Mouse (Mus musculus): Measurements from ENCODE around the gene Hist1h2af.
"Not testable (repeated sequence)": the region's sequence is repeated elsewhere in the genome, so short reads cannot be mapped to it uniquely, and the experiment has no call there.

Gene Hist1h2af

GRCm38 (mm10) chr13:23560699-23561098, 27.0 kb downstream of the Hist1h2af start:
- DNase-seq, result not testable (repeated sequence)

GRCm38 (mm10) chr13:23561531-23561882, 27.8 kb downstream of the Hist1h2af start:
- not testable (repeated sequence) for DNase-seq

DNA sequence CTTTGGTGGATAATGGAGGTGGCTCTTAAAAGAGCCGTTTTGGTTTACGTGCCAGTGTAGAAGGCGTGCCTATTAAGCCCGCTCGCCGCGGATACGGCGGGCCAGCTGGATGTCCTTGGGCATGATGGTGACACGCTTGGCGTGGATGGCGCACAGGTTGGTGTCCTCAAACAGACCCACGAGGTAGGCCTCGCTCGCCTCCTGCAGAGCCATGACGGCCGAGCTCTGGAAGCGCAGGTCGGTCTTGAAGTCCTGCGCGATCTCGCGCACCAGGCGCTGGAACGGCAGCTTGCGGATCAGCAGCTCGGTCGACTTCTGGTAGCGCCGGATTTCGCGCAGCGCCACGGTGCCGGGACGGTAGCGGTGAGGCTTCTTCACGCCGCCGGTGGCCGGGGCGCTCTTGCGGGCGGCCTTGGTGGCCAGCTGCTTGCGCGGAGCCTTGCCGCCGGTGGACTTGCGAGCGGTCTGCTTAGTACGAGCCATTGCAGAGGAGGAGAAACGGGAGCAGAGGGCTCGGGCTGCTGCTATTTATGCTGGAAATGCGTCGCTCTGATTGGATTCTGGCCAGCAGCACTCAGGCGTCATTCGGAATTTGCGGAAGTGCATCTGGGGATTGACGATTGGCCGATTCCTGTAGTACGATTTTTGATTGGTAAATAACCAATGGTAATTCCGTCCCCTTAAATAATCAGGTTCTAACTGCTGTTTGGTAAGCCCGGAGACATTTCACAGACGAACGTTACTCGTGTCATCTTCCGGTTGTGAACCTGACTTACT, 28.4 kb downstream of the Hist1h2af start, which contains the start of gene Hist1h3e:
Hist1h3e (minus strand) TSS at position 487 of the 777 bp plus-strand sequence.
- peak; percentile 91 for DNase-seq

- no peak for DNase-seq
These were observed 29.2 kb downstream of the Hist1h2af start for GRCm38 (mm10) chr13:23562699-23563462.

- DNase-seq, result no peak
These were observed 30.8 kb downstream of the Hist1h2af start for GRCm38 (mm10) chr13:23564482-23564881.

GRCm38 (mm10) chr13:23570261-23571021, 36.7 kb downstream of the Hist1h2af start:
- not testable (repeated sequence) for DNase-seq

DNA sequence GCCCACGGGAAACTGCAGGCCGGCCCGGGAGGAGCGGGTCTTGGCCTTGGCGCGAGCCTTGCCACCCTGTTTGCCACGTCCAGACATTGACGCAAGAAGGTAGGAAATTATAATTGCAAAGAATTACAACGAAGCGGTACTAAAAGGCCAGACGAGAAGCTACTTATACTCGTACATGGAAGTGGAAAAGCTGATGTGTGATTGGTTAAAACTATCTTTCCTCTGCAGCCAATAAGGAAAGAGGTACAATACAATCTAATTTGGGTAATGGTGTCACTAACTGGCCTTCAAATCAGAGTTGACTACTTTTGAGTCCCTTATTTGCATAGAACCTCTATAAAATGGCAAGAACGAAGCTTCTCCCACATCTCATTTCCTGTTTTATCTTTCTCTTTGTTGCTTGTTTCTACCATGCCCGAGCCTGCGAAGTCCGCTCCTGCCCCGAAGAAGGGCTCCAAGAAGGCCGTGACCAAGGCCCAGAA, 37.4 kb downstream of the Hist1h2af start, which contains the start of the genes Hist1h2ae and Hist1h2bg:
Hist1h2ae (minus strand) TSS at position 199 of the 482 bp plus-strand sequence.
Hist1h2bg (plus strand) TSS at position 375 of the 482 bp plus-strand sequence.
- DNase-seq, result peak; percentile 38

DNA sequence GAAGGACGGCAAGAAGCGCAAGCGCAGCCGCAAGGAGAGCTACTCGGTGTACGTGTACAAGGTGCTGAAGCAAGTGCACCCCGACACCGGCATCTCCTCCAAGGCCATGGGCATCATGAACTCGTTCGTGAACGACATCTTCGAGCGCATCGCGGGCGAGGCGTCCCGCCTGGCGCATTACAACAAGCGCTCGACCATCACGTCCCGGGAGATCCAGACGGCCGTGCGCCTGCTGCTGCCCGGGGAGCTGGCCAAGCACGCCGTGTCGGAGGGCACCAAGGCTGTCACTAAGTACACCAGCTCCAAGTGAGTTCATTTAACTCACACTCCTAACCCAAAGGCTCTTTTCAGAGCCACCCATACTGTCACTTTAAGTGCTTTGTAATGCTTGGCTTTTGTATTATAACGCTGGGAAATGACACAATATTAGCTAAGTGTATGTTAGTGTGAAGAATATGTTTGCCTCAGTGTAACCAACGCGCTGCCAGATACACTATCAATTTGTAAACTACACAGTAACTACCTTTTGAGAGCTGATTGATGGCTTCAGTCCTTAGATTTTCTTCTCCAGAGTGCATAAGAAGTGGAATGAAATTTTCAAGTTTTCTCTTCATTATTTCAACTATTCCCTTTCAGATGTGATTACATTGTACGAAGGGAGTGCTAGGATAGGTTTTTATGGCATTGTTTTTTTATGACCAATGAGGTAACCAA, 38.0 kb downstream of the Hist1h2af start:
- DNase-seq, result not testable (repeated sequence)

- no peak for DNase-seq
These were observed 38.7 kb downstream of the Hist1h2af start for GRCm38 (mm10) chr13:23572218-23573033.

DNA sequence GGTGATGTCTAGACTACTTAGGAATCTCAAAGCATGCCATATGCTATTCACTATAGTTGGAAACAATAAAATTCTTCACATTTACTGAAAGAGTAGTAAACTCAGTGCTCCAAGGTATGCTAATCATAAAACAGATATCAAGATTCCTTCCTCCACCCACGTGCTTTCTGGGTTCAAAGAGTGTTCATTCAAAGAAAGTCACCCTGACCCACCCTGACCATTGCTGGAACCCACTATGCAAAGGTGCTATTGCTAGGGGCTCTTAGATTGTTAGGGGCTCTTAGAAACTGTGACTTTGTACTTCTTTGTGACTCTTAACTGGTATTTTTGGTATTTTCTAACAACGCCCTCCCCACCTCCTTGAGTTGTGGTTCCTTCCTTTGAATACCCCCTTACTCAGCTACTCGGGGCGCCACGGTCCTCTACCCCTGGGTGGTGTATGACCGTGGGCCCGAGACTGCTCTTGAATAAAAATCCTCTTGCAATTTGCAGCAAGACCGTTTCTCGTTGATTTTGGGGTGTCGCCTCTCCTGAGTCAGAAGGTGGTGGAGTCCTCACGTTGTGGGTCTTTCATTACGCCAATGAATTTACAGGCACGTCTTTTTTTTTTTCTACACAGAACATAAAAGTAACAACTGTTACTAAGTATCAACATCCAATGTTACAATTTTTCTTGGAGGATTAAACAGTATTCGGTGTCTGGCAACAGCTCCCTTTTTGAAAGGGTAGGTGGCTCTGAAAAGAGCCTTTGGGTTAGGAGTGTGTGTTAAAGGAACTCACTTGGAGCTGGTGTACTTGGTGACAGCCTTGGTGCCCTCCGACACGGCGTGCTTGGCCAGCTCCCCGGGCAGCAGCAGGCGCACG, 39.6 kb downstream of the Hist1h2af start:
- DNase-seq, result not testable (repeated sequence)

- DNase-seq, result peak; percentile 79
These were observed 40.3 kb downstream of the Hist1h2af start, which contains the start of the genes Hist1h2bf and Hist1h2ad for GRCm38 (mm10) chr13:23573898-23574524. Gene Hist1h2bf, minus strand, starts transcription at chr13:23574196. Gene Hist1h2ad, plus strand, starts transcription at chr13:23574381.

GRCm38 (mm10) chr13:23574546-23575170, 41.0 kb downstream of the Hist1h2af start:
- DNase-seq, result not testable (repeated sequence)

DNA sequence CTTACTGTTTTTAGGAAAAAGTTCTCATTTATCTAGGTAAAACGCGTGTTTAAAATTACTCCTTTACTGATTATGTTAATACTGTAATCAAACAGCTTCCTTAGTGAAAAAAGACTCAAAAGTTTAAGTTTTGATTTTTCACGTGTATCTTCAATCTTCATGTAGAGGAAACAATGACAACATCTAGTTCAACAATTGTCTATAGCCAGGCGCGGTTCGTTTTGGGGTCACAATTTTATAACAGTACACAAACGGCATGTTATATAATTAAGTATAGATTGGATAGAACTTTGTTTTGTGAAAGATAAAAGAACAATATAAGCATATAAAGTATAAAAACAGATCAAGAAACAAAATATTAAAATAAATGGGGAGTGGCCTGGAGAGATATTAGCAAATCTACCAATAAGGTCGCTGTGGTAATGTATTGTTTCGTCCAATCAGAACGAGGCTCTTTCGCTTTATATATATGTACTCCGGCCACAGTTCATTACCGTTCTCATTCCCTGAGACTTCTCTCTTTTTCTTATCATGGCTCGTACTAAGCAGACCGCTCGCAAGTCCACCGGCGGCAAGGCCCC, 41.7 kb downstream of the Hist1h2af start, which contains the start of gene Hist1h3d:
Hist1h3d (plus strand) TSS at position 493 of the 581 bp plus-strand sequence.
- no peak for DNase-seq

DNA sequence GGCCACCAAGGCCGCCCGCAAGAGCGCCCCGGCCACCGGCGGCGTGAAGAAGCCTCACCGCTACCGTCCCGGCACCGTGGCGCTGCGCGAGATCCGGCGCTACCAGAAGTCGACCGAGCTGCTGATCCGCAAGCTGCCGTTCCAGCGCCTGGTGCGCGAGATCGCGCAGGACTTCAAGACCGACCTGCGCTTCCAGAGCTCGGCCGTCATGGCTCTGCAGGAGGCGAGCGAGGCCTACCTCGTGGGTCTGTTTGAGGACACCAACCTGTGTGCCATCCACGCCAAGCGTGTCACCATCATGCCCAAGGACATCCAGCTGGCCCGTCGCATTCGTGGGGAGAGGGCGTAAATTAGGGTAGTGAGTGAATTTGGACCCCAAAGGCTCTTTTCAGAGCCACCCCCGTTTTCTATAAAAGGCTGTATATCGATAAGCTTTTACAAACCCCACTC, 42.2 kb downstream of the Hist1h2af start:
- DNase-seq, result not testable (repeated sequence)

- DNase-seq, result no peak
These were observed 42.7 kb downstream of the Hist1h2af start for GRCm38 (mm10) chr13:23576351-23576881.

- no peak for DNase-seq
These were observed 43.4 kb downstream of the Hist1h2af start for GRCm38 (mm10) chr13:23576906-23577639.

GRCm38 (mm10) chr13:23577835-23578234, 44.1 kb downstream of the Hist1h2af start:
- no peak for DNase-seq

Measured in kidney, adult 11 months (tissue).